Mouse (Mus musculus): ENCODE data around the gene Tle3.

- TF ChIP-seq POLR2A (IDR thresholded peaks at IDR 0.05; ENCODE audit: control insufficient read depth, extremely low read depth, insufficient read depth, low read length, poor library complexity) (no peak), CTCF (IDR thresholded peaks at IDR 0.05; ENCODE audit: borderline replicate concordance, control insufficient read depth, extremely low read depth, insufficient read depth, low read length, poor library complexity) (no peak)
Observed at GRCm38 (mm10) chr9:61351164-61351563, 21.0 kb upstream of the Tle3 start.

Measured in thymus, adult 2 months (tissue).